Mouse (Mus musculus) kidney, adult 8-10 months (tissue): ENCODE results near the gene Dpy19l1.

Source experiments
- DNase-seq, 2 experiments: peaks; one replicate each; pipeline ENCODE4 v3.0.0; 2022

Dpy19l1 gene

DNA sequence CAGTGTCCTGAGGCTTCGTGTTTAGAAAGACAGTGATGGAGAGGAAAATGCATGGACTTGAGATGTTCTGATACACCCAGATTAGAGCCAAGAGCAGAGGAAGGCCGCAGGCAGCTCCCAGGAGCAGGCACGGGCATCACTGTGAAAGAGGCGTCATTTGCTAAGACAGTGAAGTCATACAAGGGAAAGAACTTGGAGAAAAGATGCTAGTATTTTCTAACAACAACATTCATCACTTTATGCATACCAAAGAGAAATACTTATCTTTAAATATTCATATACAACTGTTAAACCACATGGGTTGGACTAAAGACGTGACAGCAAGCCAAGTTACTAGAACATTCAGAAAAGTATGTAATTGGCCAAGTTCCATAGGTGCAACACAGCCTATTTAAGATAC, 35.8 kb downstream of the Dpy19l1 start:
- no peak for DNase-seq

- no peak for DNase-seq
These were observed 36.3 kb downstream of the Dpy19l1 start for GRCm38 (mm10) chr9:24466649-24467048.

DNA sequence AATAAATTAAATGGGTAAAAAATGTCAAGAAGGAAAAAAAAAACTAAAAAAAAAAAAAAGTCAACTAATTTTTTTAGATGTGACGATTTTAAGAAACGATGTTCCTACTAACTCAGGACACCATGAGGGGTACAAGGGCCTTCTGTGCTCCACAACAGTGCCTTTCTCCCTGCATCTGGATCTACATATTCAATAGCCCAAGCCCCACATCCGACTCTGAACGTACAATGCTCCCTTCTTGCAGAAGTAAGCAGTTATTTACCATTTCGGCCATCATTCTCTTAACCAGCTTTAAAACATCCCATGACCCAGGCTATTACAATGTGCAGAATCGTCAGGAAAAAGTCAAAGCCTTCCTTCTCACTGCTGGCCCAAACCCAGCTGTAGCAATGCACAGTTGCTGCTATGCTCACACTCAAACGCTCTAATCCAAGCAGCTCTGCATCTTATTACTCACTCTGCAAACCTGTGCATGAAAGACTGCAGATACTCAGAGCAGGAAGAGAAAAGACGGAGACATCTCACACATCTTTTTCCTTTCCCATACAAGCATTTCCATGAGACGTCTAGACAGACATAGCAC, 41.5 kb downstream of the Dpy19l1 start:
- DNase-seq, result no peak

GRCm38 (mm10) chr9:24453833-24454232, 49.1 kb downstream of the Dpy19l1 start:
- no peak for DNase-seq

DNA sequence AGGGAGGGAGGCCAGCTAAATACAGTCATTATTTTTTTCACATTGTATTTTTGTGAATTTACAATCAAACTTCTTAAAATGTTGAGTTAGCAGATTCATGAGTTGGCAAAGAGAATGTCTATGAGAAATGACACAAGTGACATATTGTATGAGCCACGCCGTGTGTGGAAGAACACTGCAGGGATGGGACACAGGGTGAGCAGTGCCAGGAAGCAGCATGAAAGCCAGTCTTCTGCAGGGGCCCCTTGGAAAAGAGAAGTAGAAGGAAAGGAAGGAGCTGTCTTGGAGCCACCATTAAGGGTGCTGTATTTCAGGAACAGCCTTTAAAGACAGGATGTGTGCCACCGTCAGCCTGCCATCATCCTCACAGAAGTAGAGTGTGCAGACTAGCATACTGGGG, 52.0 kb downstream of the Dpy19l1 start:
- no peak for DNase-seq

DNA sequence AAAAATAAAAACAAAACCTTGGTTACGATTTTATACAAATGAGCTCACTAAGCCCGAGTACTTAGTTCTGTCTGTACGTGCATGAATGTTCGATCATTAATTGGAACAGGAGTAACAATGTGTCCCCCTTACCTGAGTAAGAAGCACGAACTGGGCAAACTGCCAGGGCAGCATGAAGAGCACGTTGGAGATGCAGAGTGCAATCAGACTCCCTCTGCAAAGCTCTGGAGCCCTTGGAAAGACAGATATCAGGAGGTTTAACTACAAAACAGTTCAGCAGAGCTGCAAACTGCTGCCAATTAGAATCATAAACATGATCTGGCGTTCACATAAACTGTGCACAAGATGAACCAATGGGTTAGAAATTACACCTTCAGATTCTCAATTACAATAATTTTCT, 52.4 kb downstream of the Dpy19l1 start:
- no peak for DNase-seq

DNA sequence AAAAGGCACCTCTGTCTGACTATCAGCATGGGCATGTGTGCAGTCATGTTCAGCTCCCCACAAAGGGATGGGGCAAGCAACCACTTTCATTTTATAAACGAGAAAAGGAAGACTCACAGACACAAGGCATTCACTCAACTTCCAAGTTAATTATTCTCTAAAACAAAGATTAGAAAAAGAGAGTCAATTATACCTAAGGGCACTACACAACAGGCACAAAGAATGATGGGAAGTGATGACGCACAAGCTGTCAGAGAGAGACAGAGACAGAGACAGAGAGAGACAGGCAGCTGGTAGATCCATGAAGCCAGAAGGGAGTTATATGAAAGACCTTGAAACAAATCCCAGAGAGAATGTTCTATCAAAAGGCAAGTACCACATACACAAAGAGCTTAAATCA, 68.0 kb downstream of the Dpy19l1 start:
- DNase-seq, result no peak

DNA sequence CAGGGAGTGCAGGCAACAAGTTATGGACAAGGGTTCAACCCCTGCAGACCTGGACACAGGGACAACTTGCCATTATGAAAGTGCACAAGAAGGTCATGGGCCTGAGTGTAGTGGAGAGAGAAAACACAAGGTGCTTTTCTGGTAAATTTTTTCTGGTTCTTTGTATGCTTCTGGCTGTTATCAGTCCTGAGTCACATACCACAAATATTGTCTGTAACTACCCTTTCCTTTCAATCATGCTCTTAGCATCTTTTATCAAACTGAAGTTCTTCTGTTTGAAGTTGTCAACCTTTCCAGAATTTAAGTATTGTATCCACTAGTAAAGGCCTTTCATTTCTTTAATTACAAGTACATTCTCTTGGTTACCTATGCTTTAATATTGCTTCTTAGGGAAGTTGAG, 73.2 kb downstream of the Dpy19l1 start:
- no peak for DNase-seq

- no peak for DNase-seq
These were observed 77.3 kb downstream of the Dpy19l1 start for GRCm38 (mm10) chr9:24425679-24426078.

GRCm38 (mm10) chr9:24423241-24423640, 79.7 kb downstream of the Dpy19l1 start:
- no peak for DNase-seq

- DNase-seq, result no peak
These were observed 81.1 kb downstream of the Dpy19l1 start for GRCm38 (mm10) chr9:24421888-24422287.

DNA sequence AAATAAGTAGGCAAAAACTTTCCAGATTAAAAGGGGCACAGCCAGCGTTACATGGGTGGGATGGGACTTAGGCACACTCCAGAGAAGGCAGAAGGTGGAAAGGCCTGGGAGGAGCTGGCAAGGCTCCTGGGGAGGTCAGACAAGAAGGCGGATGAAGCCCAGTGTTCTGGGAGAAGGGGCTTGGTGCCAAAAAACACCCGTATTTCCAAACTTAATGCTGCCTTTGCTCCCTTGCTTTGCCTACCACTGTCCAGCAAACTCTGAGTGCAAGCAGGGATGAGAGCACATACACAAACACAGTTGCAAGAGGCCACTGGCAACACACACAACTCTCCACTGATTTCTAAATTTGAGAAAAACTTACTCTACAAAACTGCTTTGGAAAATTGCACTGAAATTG, 81.7 kb downstream of the Dpy19l1 start:
- DNase-seq, result no peak

DNA sequence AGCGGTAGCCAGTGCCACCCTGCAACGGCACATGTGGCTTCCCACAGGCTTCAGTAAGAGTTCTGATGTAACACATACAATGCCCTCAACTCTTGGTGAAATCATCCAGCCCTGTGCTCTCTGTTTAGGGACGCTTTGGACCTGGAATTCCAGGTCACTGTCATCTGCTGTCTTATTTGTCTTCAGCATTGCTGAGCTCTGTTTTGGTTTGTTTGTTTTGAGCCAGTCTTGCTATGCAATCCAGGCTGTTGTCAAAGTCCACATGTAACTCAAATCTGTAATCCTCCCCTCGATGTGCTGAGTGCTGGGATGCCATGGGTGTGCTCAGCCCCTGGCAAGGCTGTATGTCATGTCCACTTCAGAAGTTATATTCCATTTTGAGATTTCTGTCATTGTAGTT, 82.8 kb downstream of the Dpy19l1 start:
- no peak for DNase-seq

- DNase-seq, result no peak
These were observed 84.7 kb downstream of the Dpy19l1 start for GRCm38 (mm10) chr9:24418281-24418680.

DNA sequence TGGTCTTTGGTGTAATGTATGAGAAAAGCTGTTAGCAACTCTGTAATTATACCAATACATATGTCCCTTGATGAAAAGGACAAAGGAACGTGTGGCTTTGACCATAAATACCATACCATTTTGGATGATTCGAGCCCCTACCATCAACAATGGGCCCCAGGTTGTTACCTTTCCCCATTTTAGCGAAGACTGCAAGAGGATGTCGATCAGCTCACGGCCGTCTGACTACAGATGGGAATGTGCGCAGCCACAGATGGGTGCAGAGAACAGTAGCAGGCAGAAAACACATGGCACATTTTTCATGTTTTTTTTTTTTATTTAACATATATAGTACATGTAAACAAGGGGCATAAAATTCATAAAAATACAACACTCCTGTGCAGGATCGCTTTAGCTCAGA, 91.5 kb downstream of the Dpy19l1 start:
- DNase-seq, result no peak

DNA sequence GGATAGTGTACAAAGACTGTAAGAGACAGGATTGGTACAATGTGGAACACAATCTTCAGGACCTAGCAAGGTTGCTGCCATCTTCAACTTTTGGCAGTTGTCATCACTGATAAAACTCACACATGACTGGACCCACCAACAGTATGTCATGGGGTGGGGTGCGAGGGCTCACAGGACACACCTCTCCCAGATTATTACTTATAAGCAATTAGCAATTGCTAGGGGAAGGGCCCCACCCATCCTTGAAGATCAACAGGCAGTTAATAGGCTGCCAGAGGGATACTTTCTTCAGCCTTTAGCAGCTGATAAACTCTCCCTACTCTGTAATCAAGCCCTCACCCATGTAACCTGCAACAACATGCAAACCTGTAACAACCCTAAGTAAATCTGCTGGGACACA, 92.5 kb downstream of the Dpy19l1 start:
- no peak for DNase-seq

DNA sequence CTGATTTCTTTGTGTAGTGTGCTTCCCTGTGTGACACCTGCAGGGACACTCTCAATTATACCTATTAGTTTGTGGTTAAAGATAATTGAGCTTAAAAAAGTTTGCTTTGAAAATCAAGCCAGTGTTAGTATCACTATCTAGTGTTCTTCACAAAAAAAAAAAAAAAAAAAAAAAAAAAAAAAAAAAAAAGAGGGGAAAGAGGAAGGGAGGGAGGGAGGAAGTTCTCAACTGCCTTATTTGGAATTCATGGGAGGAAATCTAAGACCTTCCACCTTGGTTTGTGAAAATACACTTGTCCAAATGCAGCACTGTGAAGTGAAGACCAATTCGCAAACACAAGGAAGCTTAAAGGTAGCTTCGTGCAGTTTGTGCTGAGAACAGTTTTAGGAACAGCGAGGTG, 94.9 kb downstream of the Dpy19l1 start:
- DNase-seq, result no peak

- no peak for DNase-seq
These were observed 108.8 kb downstream of the Dpy19l1 start for GRCm38 (mm10) chr9:24394146-24394545.

DNA sequence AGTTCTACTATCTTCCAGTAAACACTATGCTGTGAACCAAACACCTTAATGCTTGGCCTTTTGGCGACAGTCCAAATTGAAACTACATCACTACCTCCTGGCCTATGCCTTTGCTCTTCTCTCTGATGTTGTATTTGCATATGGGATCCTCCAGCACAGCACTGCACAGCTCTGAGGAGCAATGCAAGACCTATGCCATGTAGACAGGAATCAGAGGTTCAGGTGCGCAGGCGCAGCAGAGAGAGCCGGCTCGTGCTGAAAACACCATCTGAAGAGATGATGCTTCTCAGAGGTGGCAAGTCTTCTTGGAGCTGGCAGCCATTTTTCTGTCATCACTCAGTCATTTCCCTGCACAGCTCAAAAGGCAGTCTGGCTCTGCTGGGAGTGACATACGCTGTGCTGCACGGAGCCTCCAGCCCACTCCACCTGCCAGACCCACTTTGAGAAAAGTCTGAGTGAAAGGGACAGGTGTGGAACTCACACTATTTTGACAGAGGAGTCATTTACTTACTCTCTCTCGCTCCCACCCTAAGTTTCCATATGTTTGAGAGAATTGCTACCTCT, 112.1 kb downstream of the Dpy19l1 start:
- no peak for DNase-seq

DNA sequence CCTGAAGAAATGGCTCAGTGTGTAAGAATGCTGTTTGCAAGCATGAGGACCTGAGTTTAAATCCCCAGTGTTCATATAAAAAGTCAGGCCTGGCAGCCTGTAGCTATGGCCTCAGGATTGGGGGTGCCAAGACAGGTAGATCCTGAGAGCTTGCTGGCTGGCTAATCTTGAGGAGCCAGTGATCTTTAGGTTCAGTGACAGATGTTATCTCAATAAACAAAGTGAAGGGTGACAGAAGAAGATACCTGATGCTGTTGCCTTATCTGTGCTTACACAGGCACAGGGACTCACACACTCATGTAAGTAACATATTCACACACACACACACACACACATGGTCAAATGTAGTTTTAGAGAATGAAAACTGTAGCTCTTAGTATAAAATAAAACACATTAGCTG, 115.7 kb downstream of the Dpy19l1 start:
- no peak for DNase-seq

DNA sequence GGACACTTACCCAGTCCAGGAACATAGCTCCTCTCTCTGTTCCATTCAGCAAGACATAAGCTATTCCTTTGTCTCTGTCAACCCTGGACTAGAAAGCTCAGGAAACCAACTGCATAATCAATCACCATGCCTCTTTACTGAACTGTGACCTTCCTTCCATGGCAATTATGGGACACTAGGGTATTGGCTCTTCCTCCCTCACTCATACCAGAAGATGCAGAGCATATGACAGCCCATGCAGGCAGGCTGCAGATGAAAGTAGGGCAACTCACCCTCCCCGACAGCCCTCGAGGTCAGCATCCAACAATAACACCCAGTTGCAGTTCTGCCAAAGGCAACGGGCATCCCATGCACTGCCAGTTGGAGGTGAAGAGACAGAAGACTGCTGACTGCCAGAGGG, 123.6 kb downstream of the Dpy19l1 start:
- no peak for DNase-seq

DNA sequence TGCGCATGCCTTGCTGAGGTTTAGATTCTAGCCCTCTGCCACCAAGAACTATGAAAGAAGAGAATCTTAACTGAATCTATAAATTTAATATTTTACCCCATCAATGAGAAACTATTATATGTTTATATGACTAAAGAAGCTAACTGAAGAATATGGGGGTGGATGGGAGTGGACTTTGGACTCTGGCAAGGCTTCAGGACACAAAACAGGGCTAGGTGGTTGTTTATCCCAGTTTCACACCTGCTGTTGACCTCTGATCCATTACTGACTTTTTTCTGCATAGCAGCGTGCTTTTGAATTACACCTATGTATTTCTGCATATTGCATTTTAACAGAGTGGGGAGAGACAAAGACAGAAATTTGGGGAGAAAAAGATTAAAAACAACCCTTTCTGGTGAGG, 124.1 kb downstream of the Dpy19l1 start:
- peak in 1 of 2 experiments; percentile 1 for DNase-seq
